Mouse (Mus musculus) stomach, embryonic 16.5 days (tissue): ENCODE results near the gene Rbbp4. TPM values are rescaled to one million over a fixed set of nuclear protein-coding genes. Genes with fewer than 3 reads are reported as not detected.
A peak's percentile ranks its signal among the peaks of the same experiment; 100 is the strongest.

Source experiments
- ATAC-seq: fragments of 200-750 bp; cut with Nextera tagmentation; 2 replicates; pipeline ENCODE4 v1.8.0; 2017; ENCODE audit warnings: moderate number of reproducible peaks, moderate TSS enrichment; ENCODE audit not compliant: insufficient read depth, low FRiP score
- H3K27ac ChIP-seq: fragments of 300-500 bp; sonication (generic); 2 replicates; pipeline ENCODE4 v1.5.1; 2014; ENCODE audit warnings: low read length
- H3K27me3 ChIP-seq: fragments of 300-500 bp; sonication (generic); 2 replicates; pipeline ENCODE4 v1.6.1; 2014; ENCODE audit warnings: low read length, control low read depth, mixed read lengths; ENCODE audit not compliant: control insufficient read depth, insufficient read depth
- H3K36me3 ChIP-seq: fragments of 300-500 bp; sonication (generic); 2 replicates; pipeline ENCODE4 v1.6.1; 2014; ENCODE audit warnings: low read length; ENCODE audit not compliant: control insufficient read depth, insufficient read depth
- H3K4me1 ChIP-seq: fragments of 300-500 bp; sonication (generic); 2 replicates; pipeline ENCODE4 v1.6.1; 2014; ENCODE audit warnings: low read length, control low read depth, mixed read lengths; ENCODE audit not compliant: control insufficient read depth, insufficient read depth
- H3K4me2 ChIP-seq: fragments of 300-500 bp; sonication (generic); 2 replicates; pipeline ENCODE4 v1.6.1; 2014; ENCODE audit warnings: low read depth, low read length, mixed read lengths
- H3K4me3 ChIP-seq: fragments of 300-500 bp; sonication (generic); replicated peaks from 2 replicates; pipeline ENCODE4 v1.5.1; 2014; ENCODE audit warnings: mild to moderate bottlenecking, low read length
- H3K9ac ChIP-seq: fragments of 300-500 bp; sonication (generic); 2 replicates; pipeline ENCODE4 v1.6.1; 2014; ENCODE audit warnings: low read length
- H3K9me3 ChIP-seq: fragments of 300-500 bp; sonication (generic); replicated peaks from 2 replicates; pipeline ENCODE4 v1.6.1; 2016; ENCODE audit warnings: low read length, control low read depth; ENCODE audit not compliant: control insufficient read depth
- WGBS: fragments of 180-500 bp; shearing (Covaris S2); extraction: QIAGEN DNeasy Blood & Tissue Kit; methylation state at CpG from one replicate; pipeline ENCODE4 v1.1.7; 2014; 5-methylcytosine and 5-hydroxymethylcytosine counted together
- polyA plus RNA-seq: library from polyadenylated mRNA; unstranded; fragments of >200 nt; fragmentation: Nextera tagmentation; extraction: Ambion mirVana; gene quantifications from 2 replicates; pipeline ENCODE4 v1.2.1, GENCODE M21; 2015

Rbbp4 gene
- polyA plus RNA-seq, 1 experiment from 2014 or later, result 291 TPM

DNA sequence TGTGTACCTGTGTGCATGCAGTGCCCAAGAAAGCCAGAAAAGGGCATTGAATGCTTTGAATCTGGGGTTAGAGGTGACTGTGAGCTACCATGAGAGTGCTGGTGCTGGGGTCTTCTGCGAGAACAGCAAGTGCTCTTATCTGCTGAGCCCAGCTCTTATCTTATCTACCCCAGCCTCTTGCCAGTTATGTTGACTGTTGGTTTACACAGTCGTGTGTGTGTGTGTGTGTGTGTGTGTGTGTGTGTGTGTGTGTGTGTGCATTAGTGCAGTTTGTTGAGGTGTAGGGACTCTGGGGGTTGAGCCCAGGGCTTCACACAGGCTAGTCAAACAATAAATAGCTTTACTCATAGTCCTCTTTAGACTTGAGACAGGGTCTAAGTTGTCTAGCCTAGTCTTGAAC lies 40.0 kb downstream of the Rbbp4 start:
- H3K4me2 ChIP-seq, result no peak overlapping the region
- no peak for ATAC-seq
- WGBS, result 26% methylated on average over 2 of the region's 2 CpGs

DNA sequence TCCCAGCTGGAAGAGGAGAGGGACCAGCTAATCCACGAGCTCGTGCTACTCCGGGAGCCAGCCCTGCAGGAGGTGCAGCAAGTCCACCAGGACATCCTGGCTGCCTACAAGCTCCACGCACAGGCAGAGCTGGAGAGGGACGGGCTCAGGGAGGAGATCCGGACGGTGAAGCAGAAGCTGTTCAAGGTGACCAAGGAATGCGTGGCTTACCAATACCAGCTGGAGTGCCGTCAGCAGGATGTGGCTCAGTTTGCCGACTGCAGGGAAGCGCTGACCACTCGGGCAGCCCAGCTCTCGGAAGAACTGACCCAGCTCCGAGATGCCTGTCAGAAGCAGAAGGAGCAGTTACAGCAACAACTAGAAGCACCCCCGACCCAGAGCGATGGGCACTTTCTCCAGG lies 41.5 kb downstream of the Rbbp4 start:
- H3K4me2 ChIP-seq, result 0 out of 2 replicates have a peak overlapping the region, but pooled peaks have one; percentile 17
- WGBS, result 31% methylated on average over 16 of the region's 16 CpGs
- H3K9me3 ChIP-seq, result no peaks in the 10 kb centered on the region
- no peak overlapping the region for H3K27ac ChIP-seq
- H3K36me3 ChIP-seq, result no peaks in the 10 kb centered on the region
- no peak overlapping the region for H3K4me3 ChIP-seq
- no peak for ATAC-seq
- H3K9ac ChIP-seq, result peak overlapping the region; percentile 38; the same call in 1 of the 2 replicates
- peaks cover 6% of the 10 kb centered on the region for H3K4me1 ChIP-seq
- H3K27me3 ChIP-seq, result no peaks in the 10 kb centered on the region

More for the DNA sequence above, 40.0 kb downstream of the Rbbp4 start:
- Histone ChIP-seq H3K4me1 (peaks cover 10% of the 10 kb centered on the region), H3K27ac (no peak overlapping the region), H3K27me3 (no peaks in the 10 kb centered on the region), H3K9me3 (no peaks in the 10 kb centered on the region), H3K36me3 (no peaks in the 10 kb centered on the region), H3K4me3 (no peak overlapping the region), H3K9ac (no peak overlapping the region)

DNA sequence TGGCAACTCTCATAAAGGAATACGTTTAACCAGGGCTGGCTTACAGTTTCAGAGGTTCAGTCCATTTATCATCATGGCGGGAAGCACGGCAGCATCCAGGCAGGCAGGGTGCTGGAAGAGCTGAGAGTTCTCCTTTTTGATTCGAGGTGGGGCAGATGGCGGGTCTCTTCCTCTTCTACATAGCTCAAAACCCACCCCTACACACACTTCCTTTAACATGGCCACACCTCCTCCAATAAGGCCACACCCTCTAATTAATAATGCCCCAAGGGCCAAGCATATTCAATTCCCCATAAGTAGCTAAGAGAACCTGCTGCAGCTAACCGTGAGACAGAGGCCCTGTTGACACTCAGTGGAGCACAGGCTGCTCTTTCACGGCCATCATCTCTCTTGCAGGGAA lies 42.3 kb downstream of the Rbbp4 start:
- WGBS, result 66% methylated on average over 7 of the region's 7 CpGs
- no peak overlapping the region for H3K27ac ChIP-seq
- H3K27me3 ChIP-seq, result no peaks in the 10 kb centered on the region
- ATAC-seq, result no peak
- H3K9me3 ChIP-seq, result no peaks in the 10 kb centered on the region
- H3K4me3 ChIP-seq, result no peak overlapping the region
- H3K4me1 ChIP-seq, result peaks cover under 1% of the 10 kb centered on the region; the same call in 1 of the 2 replicates
- H3K36me3 ChIP-seq, result no peaks in the 10 kb centered on the region
- no peak overlapping the region for H3K4me2 ChIP-seq
- no peak overlapping the region for H3K9ac ChIP-seq

DNA sequence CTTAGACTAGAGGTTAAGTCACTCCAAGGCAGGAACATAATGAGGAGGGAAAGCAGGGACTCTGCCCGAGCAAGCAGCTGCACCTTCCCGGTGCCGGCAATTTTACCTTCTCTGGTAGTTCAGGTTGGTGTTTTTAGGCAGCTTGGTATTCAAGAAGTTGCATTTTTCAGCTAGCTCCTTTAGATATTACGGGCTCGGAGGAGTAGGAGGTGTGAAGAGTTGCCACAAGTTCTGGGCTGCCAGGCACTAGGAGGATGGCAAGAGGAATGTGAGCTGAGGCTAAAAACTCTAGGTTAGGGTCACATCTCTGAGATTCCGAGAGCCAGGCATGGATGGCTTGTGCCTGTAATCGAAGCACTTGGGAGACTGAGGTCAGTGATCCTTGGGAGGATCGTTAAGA lies 45.5 kb downstream of the Rbbp4 start:
- Histone ChIP-seq H3K4me3 (no peak overlapping the region), H3K9ac (no peak overlapping the region), H3K27me3 (0 out of 2 replicates have a peak, but pooled peaks cover 3% of the 10 kb centered on the region), H3K4me2 (no peak overlapping the region), H3K4me1 (peaks cover 10% of the 10 kb centered on the region; the same call in 1 of the 2 replicates), H3K9me3 (no peaks in the 10 kb centered on the region), H3K27ac (no peak overlapping the region), H3K36me3 (no peaks in the 10 kb centered on the region)
- ATAC-seq, result no peak
- 88% methylated on average over 8 of the region's 8 CpGs for WGBS

DNA sequence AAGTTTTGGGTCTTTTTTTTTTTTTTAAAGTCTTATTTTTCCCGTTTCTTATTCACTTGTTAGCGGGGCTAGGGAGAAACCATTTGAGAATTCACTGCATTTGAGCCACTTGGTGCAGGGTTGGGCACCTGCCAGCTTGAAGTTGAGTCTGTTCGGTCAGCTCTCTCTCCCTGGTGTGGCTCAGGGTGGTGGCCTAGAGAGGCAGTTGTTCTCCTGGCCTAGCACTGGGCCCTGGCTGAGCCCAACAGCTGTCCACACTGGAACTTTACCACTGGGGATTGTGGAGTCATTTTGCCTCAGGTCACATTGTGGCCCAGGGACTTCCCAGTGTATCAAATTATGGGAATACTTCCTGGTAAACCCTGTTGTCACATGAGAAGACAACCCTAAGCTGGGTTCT lies 47.1 kb downstream of the Rbbp4 start:
- WGBS, result 37% methylated on average over 3 of the region's 3 CpGs
- peak overlapping the region; percentile 53 for H3K4me3 ChIP-seq

DNA sequence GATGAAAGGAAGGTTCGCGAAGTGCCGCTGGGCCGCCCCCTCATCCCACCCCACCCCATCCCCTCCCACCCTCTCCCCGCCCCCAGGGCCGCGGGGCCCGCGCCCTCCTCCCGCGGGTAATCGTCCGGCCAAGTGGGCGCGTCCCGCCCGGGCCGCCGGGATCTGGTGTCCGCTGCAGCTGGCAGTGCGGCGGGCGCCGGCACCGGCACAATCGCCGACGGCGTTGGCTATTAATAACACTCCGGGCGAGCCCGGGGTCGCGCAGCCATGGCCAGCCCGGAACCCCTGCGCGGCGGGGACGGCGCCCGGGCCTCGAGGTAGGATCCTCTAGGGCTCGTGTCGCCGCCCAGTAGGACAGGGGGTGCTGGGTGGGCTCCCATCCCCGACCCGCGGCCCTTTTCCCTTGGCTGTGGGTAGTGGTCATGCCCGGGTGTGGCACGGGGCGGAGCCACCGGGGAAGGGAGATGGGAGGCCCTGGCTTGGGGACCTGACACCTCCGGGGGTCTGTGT lies 47.6 kb downstream of the Rbbp4 start, which contains the start of gene Sync:
Sync (plus strand) TSS at position 146 of the 510 bp plus-strand sequence.
- Histone ChIP-seq H3K27ac (no peak within 1 kb of the TSS), H3K9ac (peak within 1 kb of the TSS; percentile 73), H3K27me3 (0 out of 2 replicates have a peak, but pooled peaks cover 3% of the 10 kb centered on the region), H3K4me3 (peak within 1 kb of the TSS; percentile 53), H3K4me2 (peak within 1 kb of the TSS; percentile 98), H3K4me1 (peaks cover 10% of the 10 kb centered on the region; the same call in 1 of the 2 replicates), H3K9me3 (no peaks in the 10 kb centered on the region), H3K36me3 (no peaks in the 10 kb centered on the region)
- peak; percentile 54; the same call in 1 of the 2 replicates for ATAC-seq
- 0% methylated on average over 48 of the region's 53 CpGs for WGBS

More for the DNA sequence above, 47.1 kb downstream of the Rbbp4 start:
- Histone ChIP-seq H3K27me3 (0 out of 2 replicates have a peak, but pooled peaks cover 3% of the 10 kb centered on the region), H3K9ac (no peak overlapping the region), H3K27ac (no peak overlapping the region), H3K36me3 (no peaks in the 10 kb centered on the region), H3K4me2 (peak overlapping the region; percentile 98), H3K4me1 (peaks cover 10% of the 10 kb centered on the region; the same call in 1 of the 2 replicates), H3K9me3 (no peaks in the 10 kb centered on the region)
- no peak for ATAC-seq

DNA sequence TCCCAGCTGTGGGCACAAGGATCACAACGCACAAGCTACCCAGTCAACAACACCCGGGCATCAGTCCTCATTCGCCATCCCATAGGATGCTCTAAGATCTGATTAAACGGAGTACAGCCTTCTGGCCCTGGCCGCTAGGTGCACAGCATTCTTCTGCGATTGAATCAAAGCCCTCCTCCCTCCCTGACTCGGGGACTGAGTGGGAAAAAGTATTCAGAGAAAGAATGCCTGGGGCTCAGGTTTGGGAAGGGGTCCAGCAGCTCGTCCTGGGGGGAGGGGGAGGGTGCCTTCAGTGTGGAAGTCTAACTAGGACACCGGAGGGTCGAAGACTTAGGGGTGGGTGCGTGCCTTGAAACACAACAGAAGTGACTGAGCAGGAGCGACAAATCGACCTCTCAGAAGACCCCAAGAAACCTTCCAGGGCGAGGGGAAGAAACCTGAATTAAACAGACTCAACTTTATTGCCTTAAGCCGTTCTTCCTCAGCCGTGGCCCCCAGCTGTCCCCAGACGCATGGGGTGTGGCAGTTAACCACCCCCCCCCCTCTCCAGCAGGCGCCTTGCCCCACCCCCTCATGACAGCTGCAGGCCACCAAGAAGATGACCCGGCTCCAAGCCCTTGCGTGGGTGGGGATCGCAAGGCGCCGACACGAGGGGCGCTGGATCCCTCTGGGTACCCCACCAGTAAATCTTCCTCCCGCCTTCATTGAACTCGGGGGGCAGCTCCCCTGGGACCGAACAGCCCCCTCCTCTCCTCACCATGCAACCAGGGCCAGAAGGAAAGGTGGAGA lies 48.3 kb downstream of the Rbbp4 start:
- Histone ChIP-seq H3K36me3 (no peaks in the 10 kb centered on the region), H3K4me3 (peak overlapping the region; percentile 53), H3K4me1 (peaks cover 10% of the 10 kb centered on the region; the same call in 1 of the 2 replicates), H3K4me2 (peak overlapping the region; percentile 98), H3K27me3 (0 out of 2 replicates have a peak, but pooled peaks cover 3% of the 10 kb centered on the region), H3K9ac (peak overlapping the region; percentile 73), H3K9me3 (no peaks in the 10 kb centered on the region), H3K27ac (no peak overlapping the region)
- 2% methylated on average over 28 of the region's 28 CpGs for WGBS
- ATAC-seq, result peak; percentile 55

DNA sequence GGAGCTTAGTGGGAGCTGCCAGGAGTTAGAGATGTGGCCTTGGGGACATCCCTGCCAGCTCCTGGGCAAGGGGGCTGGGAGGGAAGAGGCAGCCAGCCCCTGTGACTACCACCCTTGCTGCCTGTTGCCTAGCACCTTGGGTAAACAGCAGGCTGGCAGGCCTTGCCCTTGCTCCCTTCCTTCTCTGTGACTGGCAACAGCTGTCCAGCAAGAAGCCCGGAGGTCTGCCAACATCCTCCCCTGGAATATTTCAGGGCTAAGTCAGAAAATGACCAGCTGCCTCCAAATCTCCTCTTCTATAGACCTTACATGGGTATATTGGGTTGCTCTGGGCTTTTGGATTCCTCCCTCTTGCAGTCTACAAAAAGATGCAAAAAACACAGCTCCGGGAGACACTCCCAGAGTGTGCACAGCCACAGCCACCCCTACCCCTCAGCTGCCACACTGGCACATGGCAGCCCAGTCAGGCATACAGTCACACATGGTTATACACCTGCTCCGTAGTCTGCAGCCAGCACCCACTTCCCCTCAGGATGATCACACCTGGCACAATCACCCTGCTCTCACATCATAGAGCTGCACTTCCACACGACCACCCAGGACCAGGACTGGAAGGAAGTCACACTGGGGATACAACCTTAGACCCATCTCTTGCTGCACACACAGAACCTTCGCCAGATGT lies 49.0 kb downstream of the Rbbp4 start:
- peak; percentile 28 for ATAC-seq
- peak overlapping the region; percentile 73; the same call in 1 of the 2 replicates for H3K9ac ChIP-seq

More for the DNA sequence above, 49.0 kb downstream of the Rbbp4 start:
- 49% methylated on average over 5 of the region's 5 CpGs for WGBS
- H3K9me3 ChIP-seq, result no peaks in the 10 kb centered on the region
- H3K4me1 ChIP-seq, result peaks cover 10% of the 10 kb centered on the region; the same call in 1 of the 2 replicates
- H3K27me3 ChIP-seq, result 0 out of 2 replicates have a peak, but pooled peaks cover 3% of the 10 kb centered on the region
- no peak overlapping the region for H3K27ac ChIP-seq
- peak overlapping the region; percentile 53 for H3K4me3 ChIP-seq
- peak overlapping the region; percentile 98 for H3K4me2 ChIP-seq
- no peaks in the 10 kb centered on the region for H3K36me3 ChIP-seq
